Mouse (Mus musculus): ENCODE results near the gene Ccdc188. TPM values are rescaled to one million over a fixed set of nuclear protein-coding genes. Genes with fewer than 3 reads are reported as not detected.

Ccdc188 gene
- polyA plus RNA-seq, 1 experiment, result not detected

- DNase-seq (ENCODE audit: low spot score), result no peak
Measured at GRCm38 (mm10) chr16:18201620-18202019, 16.1 kb upstream of the Ccdc188 start.

GRCm38 (mm10) chr16:18202061-18202460 is 15.6 kb upstream of the Ccdc188 start:
- DNase-seq (ENCODE audit: low spot score), result no peak

- no peak for DNase-seq (ENCODE audit: low spot score)
Measured at GRCm38 (mm10) chr16:18203430-18204091, 14.1 kb upstream of the Ccdc188 start.

- DNase-seq (ENCODE audit: low spot score), result no peak
Measured at GRCm38 (mm10) chr16:18210701-18211416, 6.8 kb upstream of the Ccdc188 start.

GRCm38 (mm10) chr16:18211417-18212171 is 6.1 kb upstream of the Ccdc188 start:
- DNase-seq (ENCODE audit: low spot score), result peak; percentile 72

- DNase-seq (ENCODE audit: low spot score), result no peak
Measured at GRCm38 (mm10) chr16:18213689-18214088, 4.0 kb upstream of the Ccdc188 start.

GRCm38 (mm10) chr16:18214858-18215257 is 2.8 kb upstream of the Ccdc188 start:
- DNase-seq (ENCODE audit: low spot score), result no peak

GRCm38 (mm10) chr16:18218580-18218996 is 909 bp downstream of the Ccdc188 start:
- DNase-seq (ENCODE audit: low spot score), result no peak

- DNase-seq (ENCODE audit: low spot score), result no peak
Measured at GRCm38 (mm10) chr16:18220001-18220400, 2.3 kb downstream of the Ccdc188 start.

- DNase-seq (ENCODE audit: low spot score), result no peak
Measured at GRCm38 (mm10) chr16:18220856-18221542, 3.3 kb downstream of the Ccdc188 start.

- no peak for DNase-seq (ENCODE audit: low spot score)
Measured at GRCm38 (mm10) chr16:18221543-18221898, 3.8 kb downstream of the Ccdc188 start.

GRCm38 (mm10) chr16:18222188-18222587 is 4.5 kb downstream of the Ccdc188 start:
- DNase-seq (ENCODE audit: low spot score), result no peak

GRCm38 (mm10) chr16:18227187-18227586 is 9.5 kb downstream of the Ccdc188 start:
- DNase-seq (ENCODE audit: low spot score), result no peak

GRCm38 (mm10) chr16:18227897-18228422 is 10.3 kb downstream of the Ccdc188 start:
- no peak for DNase-seq (ENCODE audit: low spot score)

GRCm38 (mm10) chr16:18228856-18229255 is 11.2 kb downstream of the Ccdc188 start:
- no peak for DNase-seq (ENCODE audit: low spot score)

- no peak for DNase-seq (ENCODE audit: low spot score)
Measured at GRCm38 (mm10) chr16:18229622-18230021, 11.9 kb downstream of the Ccdc188 start.

GRCm38 (mm10) chr16:18230617-18231016 is 12.9 kb downstream of the Ccdc188 start:
- no peak for DNase-seq (ENCODE audit: low spot score)

GRCm38 (mm10) chr16:18231047-18231446 is 13.4 kb downstream of the Ccdc188 start:
- no peak for DNase-seq (ENCODE audit: low spot score)

GRCm38 (mm10) chr16:18231451-18231850 is 13.8 kb downstream of the Ccdc188 start:
- DNase-seq (ENCODE audit: low spot score), result no peak

- DNase-seq (ENCODE audit: low spot score), result no peak
Measured at GRCm38 (mm10) chr16:18233451-18233850, 15.8 kb downstream of the Ccdc188 start.

- no peak for DNase-seq (ENCODE audit: low spot score)
Measured at GRCm38 (mm10) chr16:18233919-18234670, 16.4 kb downstream of the Ccdc188 start.

Data from urinary bladder, adult 2 months (tissue).